10 mouse cellular contexts compared by ENCODE assay signal in genomic region chr12:69127170-69127569, GRCm38 (mm10). TPM values are rescaled to one million over a fixed set of nuclear protein-coding genes. Genes with fewer than 3 reads are reported as not detected.
DNase-seq lines count a peak whose midpoint lies in the region; ATAC-seq and TF ChIP-seq lines count a peak whose summit lies in the region.
"Had no signal": no experiment of that assay in that cellular context is flagged by ENCODE, and none has a peak within 500 bp of the region (broad histone marks: within the 10 kb centered on the region; RNA-seq: fewer than 3 reads in every experiment).

No protein-coding gene starts in this region.

- 81% methylated on average over 5 of the region's 5 CpGs for WGBS in heart, postnatal 0 days
- 77% methylated on average over 5 of the region's 5 CpGs for WGBS in heart, embryonic 10.5 days
- 67% methylated on average over 5 of the region's 5 CpGs for WGBS in liver, postnatal 0 days (ENCODE audit: insufficient replicate concordance)

- H3K9ac ChIP-seq in heart, postnatal 0 days (replicated peaks; ENCODE audit: low read depth, low read length): no peak overlapping the region
- H3K9ac ChIP-seq in liver, postnatal 0 days (replicated peaks): no peak overlapping the region
- H3K9ac ChIP-seq: embryonic facial prominence, embryonic 12.5 days; limb, embryonic 13.5 days had no signal

- H3K36me3 ChIP-seq in heart, postnatal 0 days (replicated peaks; ENCODE audit: control insufficient read depth, insufficient read depth, low read length): no peaks in the 10 kb centered on the region
- H3K36me3 ChIP-seq in heart, embryonic 10.5 days: no peaks in the 10 kb centered on the region
- no peaks in the 10 kb centered on the region for H3K36me3 ChIP-seq in liver, postnatal 0 days (replicated peaks; ENCODE audit: insufficient read depth, low read length)
- H3K36me3 ChIP-seq: embryonic facial prominence, embryonic 12.5 days; limb, embryonic 13.5 days had no signal

- no peak overlapping the region for H3K27ac ChIP-seq in heart, postnatal 0 days (ENCODE audit: low read depth)
- no peak overlapping the region for H3K27ac ChIP-seq in heart, embryonic 10.5 days
- no peak overlapping the region for H3K27ac ChIP-seq in liver, postnatal 0 days (ENCODE audit: low read depth)
- H3K27ac ChIP-seq: embryonic facial prominence, embryonic 12.5 days; limb, embryonic 13.5 days had no signal

- TF ChIP-seq CTCF in heart, postnatal 0 days (IDR thresholded peaks at IDR 0.05; ENCODE audit: low read depth): peak; percentile 21; the same call in 1 of the 2 replicates
- peak; percentile 74 for TF ChIP-seq CTCF in liver, postnatal 0 days (IDR thresholded peaks at IDR 0.05; ENCODE audit: low read depth)

- DNase-seq in heart, postnatal 0 days (ENCODE audit: low spot score): no peak
- DNase-seq in heart, embryonic 10.5 days (ENCODE audit: low spot score): no peak
- peak; percentile 48 for DNase-seq in CD4-positive helper T cell, adult 2 months (ENCODE audit: low read depth, low spot score)
- peak; percentile 68 for DNase-seq in adipocyte (ENCODE audit: low spot score)
- DNase-seq in liver, postnatal 0 days: peak; percentile 45
- peak; percentile 21 to 27 for DNase-seq in thymus, postnatal 36 days
- no peak for DNase-seq in layer of hippocampus, adult 18-20 months (ENCODE audit: low spot score in 2 of 2)
- no peak for DNase-seq in cerebellum, adult 8-10 months

- no peaks in the 10 kb centered on the region for H3K4me1 ChIP-seq in heart, postnatal 0 days (ENCODE audit: control insufficient read depth, insufficient read depth)
- H3K4me1 ChIP-seq in heart, embryonic 10.5 days: peaks cover 5% of the 10 kb centered on the region; the same call in 1 of the 2 replicates
- H3K4me1 ChIP-seq in liver, postnatal 0 days (ENCODE audit: insufficient read depth): 0 out of 2 replicates have a peak, but pooled peaks cover 2% of the 10 kb centered on the region
- H3K4me1 ChIP-seq: embryonic facial prominence, embryonic 12.5 days; limb, embryonic 13.5 days had no signal

- H3K4me2 ChIP-seq in heart, postnatal 0 days (ENCODE audit: low read depth, low read length): no peak overlapping the region
- H3K4me2 ChIP-seq in liver, postnatal 0 days (ENCODE audit: low read depth, low read length): no peak overlapping the region
- H3K4me2 ChIP-seq: embryonic facial prominence, embryonic 12.5 days; limb, embryonic 13.5 days had no signal

- no peak for ATAC-seq in heart, postnatal 0 days (ENCODE audit: insufficient read depth, low read depth)
- ATAC-seq in liver, postnatal 0 days: no peak

- no peak overlapping the region for H3K4me3 ChIP-seq in heart, postnatal 0 days (ENCODE audit: low read depth, low read length)
- H3K4me3 ChIP-seq in heart, embryonic 10.5 days: no peak overlapping the region
- H3K4me3 ChIP-seq in liver, postnatal 0 days (ENCODE audit: low read depth, low read length): no peak overlapping the region
- H3K4me3 ChIP-seq: embryonic facial prominence, embryonic 12.5 days; limb, embryonic 13.5 days had no signal

- H3K9me3 ChIP-seq in heart, postnatal 0 days (replicated peaks; ENCODE audit: control insufficient read depth, low read length): no peaks in the 10 kb centered on the region
- no peaks in the 10 kb centered on the region for H3K9me3 ChIP-seq in heart, embryonic 10.5 days
- no peaks in the 10 kb centered on the region for H3K9me3 ChIP-seq in liver, postnatal 0 days (ENCODE audit: low read length)
- H3K9me3 ChIP-seq: embryonic facial prominence, embryonic 12.5 days; limb, embryonic 13.5 days had no signal

- TF ChIP-seq EP300 in heart, postnatal 0 days (IDR thresholded peaks at IDR 0.05; ENCODE audit: low read depth): no peak
- TF ChIP-seq EP300 in liver, postnatal 0 days (IDR thresholded peaks at IDR 0.05; ENCODE audit: low read depth): no peak

- H3K27me3 ChIP-seq in heart, postnatal 0 days (ENCODE audit: control insufficient read depth, insufficient read depth, low read length): no peaks in the 10 kb centered on the region
- H3K27me3 ChIP-seq in heart, embryonic 10.5 days (ENCODE audit: insufficient read depth, poor library complexity, severe bottlenecking): no peaks in the 10 kb centered on the region
- no peaks in the 10 kb centered on the region for H3K27me3 ChIP-seq in liver, postnatal 0 days (ENCODE audit: insufficient read depth, low read length)
- H3K27me3 ChIP-seq: embryonic facial prominence, embryonic 12.5 days; limb, embryonic 13.5 days had no signal

RNA-seq across cellular contexts. Expression of gene Rps29, which starts 31.8 kb away (rescaled TPM):
- total RNA-seq in heart, postnatal 0 days (2014; rRNA removed; ENCODE audit: low replicate concordance): 67.6 and 219 TPM in 2 replicates
- 1,581 and 1,638 TPM in 2 replicates for polyA plus RNA-seq in heart, postnatal 0 days (2015; fragmentation: Nextera tagmentation; extraction: Ambion mirVana)
- polyA plus RNA-seq in heart, embryonic 10.5 days (2016; fragmentation: Nextera tagmentation; extraction: Ambion mirVana): 1,118 and 1,148 TPM in 2 replicates
- 1,274 and 1,279 TPM in 2 replicates for polyA plus RNA-seq in liver, postnatal 0 days (2015; fragmentation: Nextera tagmentation; extraction: Ambion mirVana)
- 1,000 to 10,000 TPM; 1,313 to 1,405 TPM for total RNA-seq in layer of hippocampus, adult 18-20 months (2021)

RNA-seq across cellular contexts. Expression of gene Lrr1, which starts 41.4 kb away (rescaled TPM):
- 3.9 TPM in 1 of 2 replicates, not detected in the other for total RNA-seq in heart, postnatal 0 days (2014; rRNA removed; ENCODE audit: low replicate concordance)
- polyA plus RNA-seq in heart, postnatal 0 days (2015; fragmentation: Nextera tagmentation; extraction: Ambion mirVana): 4.0 and 5.1 TPM in 2 replicates
- polyA plus RNA-seq in heart, embryonic 10.5 days (2016; fragmentation: Nextera tagmentation; extraction: Ambion mirVana): 20.0 and 24.3 TPM in 2 replicates
- polyA plus RNA-seq in liver, postnatal 0 days (2015; fragmentation: Nextera tagmentation; extraction: Ambion mirVana): 8.8 and 9.6 TPM in 2 replicates
- total RNA-seq in layer of hippocampus, adult 18-20 months (2021): not detected

RNA-seq across cellular contexts. Expression of gene Rpl36al, which starts 56.7 kb away (rescaled TPM):
- 57.0 and 86.3 TPM in 2 replicates for total RNA-seq in heart, postnatal 0 days (2014; rRNA removed; ENCODE audit: low replicate concordance)
- 502 and 513 TPM in 2 replicates for polyA plus RNA-seq in heart, postnatal 0 days (2015; fragmentation: Nextera tagmentation; extraction: Ambion mirVana)
- polyA plus RNA-seq in heart, embryonic 10.5 days (2016; fragmentation: Nextera tagmentation; extraction: Ambion mirVana): 572 and 611 TPM in 2 replicates
- 543 and 555 TPM in 2 replicates for polyA plus RNA-seq in liver, postnatal 0 days (2015; fragmentation: Nextera tagmentation; extraction: Ambion mirVana)
- total RNA-seq in layer of hippocampus, adult 18-20 months (2021): 100 to 1,000 TPM; 188 to 192 TPM

RNA-seq across cellular contexts. Expression of gene Mgat2, which starts 56.8 kb away (rescaled TPM):
- 43.1 and 55.0 TPM in 2 replicates for total RNA-seq in heart, postnatal 0 days (2014; rRNA removed; ENCODE audit: low replicate concordance)
- polyA plus RNA-seq in heart, postnatal 0 days (2015; fragmentation: Nextera tagmentation; extraction: Ambion mirVana): 28.2 and 29.9 TPM in 2 replicates
- polyA plus RNA-seq in heart, embryonic 10.5 days (2016; fragmentation: Nextera tagmentation; extraction: Ambion mirVana): 43.2 and 49.6 TPM in 2 replicates
- polyA plus RNA-seq in liver, postnatal 0 days (2015; fragmentation: Nextera tagmentation; extraction: Ambion mirVana): 23.1 and 25.0 TPM in 2 replicates
- total RNA-seq in layer of hippocampus, adult 18-20 months (2021): 10 to 100 TPM; 25.9 to 27.1 TPM

Comparison
In these comparisons a context has a peak if more than half of its experiments do, and no peak if none do; other contexts are left out.
1. DNase-seq: peak in CD4-positive helper T cell, adult 2 months (single experiment), adipocyte (single experiment), liver, postnatal 0 days (single experiment) and thymus, postnatal 36 days (2 of 2); none in heart, postnatal 0 days (single experiment), heart, embryonic 10.5 days (single experiment), layer of hippocampus, adult 18-20 months (0 of 2) and cerebellum, adult 8-10 months (single experiment).